Mouse (Mus musculus) G1E (cell line): ENCODE results near the gene Fam69a.

ENCODE experiments used
- CTCF ChIP-seq: IDR thresholded peaks from 2 replicates; pipeline ENCODE4 v1.5.1; 2012; ENCODE audit warnings: low read depth, low read length, inconsistent platforms, mixed read lengths
- GATA1 ChIP-seq: IDR thresholded peaks from 2 replicates; pipeline ENCODE4 v1.6.1; 2012; ENCODE audit warnings: borderline replicate concordance, low read length, inconsistent platforms, mixed read lengths
- POLR2AphosphoS5 ChIP-seq: IDR thresholded peaks from 2 replicates; pipeline ENCODE4 v1.6.1; 2012; ENCODE audit warnings: low read depth, low read length, inconsistent platforms; ENCODE audit not compliant: insufficient replicate concordance
- TAL1 ChIP-seq: conservative IDR thresholded peaks from 2 replicates; pipeline ENCODE4 v1.6.1; 2012; ENCODE audit warnings: low read depth, low read length, inconsistent platforms, mixed read lengths

- TF ChIP-seq POLR2AphosphoS5 (no peak), CTCF (no peak), GATA1 (no peak), TAL1 (no peak)
Observed at GRCm38 (mm10) chr5:108000776-108001548, 14.1 kb upstream of the Fam69a start.
